Mouse (Mus musculus) CH12.LX (cell line): ENCODE data around the gene Flna.

Experiments
- CTCF ChIP-seq, 2 experiments: IDR thresholded peaks in 1 of 2; conservative IDR thresholded peaks in 1 of 2; 2 replicates each; pipeline ENCODE4 v1.5.1; 2011 to 2012; ENCODE audit warnings: low read depth in 2 of 2, low read length in 2 of 2, improper control_type of control experiment in 1 of 2, inconsistent platforms in 1 of 2, mild to moderate bottlenecking in 1 of 2, moderate library complexity in 1 of 2
- EP300 ChIP-seq: IDR thresholded peaks from 2 replicates; pipeline ENCODE4 v1.6.1; 2011; ENCODE audit warnings: low read length, improper control_type of control experiment
- MAX ChIP-seq: IDR thresholded peaks from 2 replicates; pipeline ENCODE4 v1.6.1; 2011; ENCODE audit warnings: low read length, improper control_type of control experiment
- MXI1 ChIP-seq: IDR thresholded peaks from 2 replicates; pipeline ENCODE4 v1.6.1; 2011; ENCODE audit warnings: mild to moderate bottlenecking, low read depth, low read length, improper control_type of control experiment
- POLR2A ChIP-seq: IDR thresholded peaks from 2 replicates; pipeline ENCODE4 v1.6.1; 2011; ENCODE audit warnings: low read depth, mild to moderate bottlenecking, improper control_type of control experiment, low read length
- ZMIZ1 ChIP-seq: IDR thresholded peaks from 2 replicates; pipeline ENCODE4 v1.6.1; 2012; ENCODE audit warnings: low read depth, mild to moderate bottlenecking, inconsistent platforms, low read length, improper control_type of control experiment

DNA sequence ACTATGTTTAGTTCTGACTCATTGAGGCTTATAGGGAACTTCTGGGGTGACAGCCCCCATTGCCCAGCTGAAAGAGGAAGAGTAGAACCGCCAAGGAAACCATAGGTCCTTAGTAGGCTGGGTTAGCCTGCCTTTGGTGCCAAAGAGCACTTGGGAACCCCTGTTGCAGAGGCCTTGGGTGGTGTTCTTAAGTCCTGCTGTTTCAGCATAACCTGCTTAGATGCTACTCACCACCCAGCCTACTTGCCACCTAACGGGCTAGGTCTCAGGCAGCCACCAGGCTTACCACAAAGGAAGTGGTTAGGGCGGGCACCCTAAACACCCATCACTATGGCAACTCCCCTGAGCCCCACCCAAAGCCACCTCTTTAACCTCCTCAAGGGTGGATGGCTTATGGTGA, 5.8 kb downstream of the Flna start:
- TF ChIP-seq CTCF (conservative IDR thresholded peaks at IDR 0.05 in 1 of 2, IDR thresholded peaks at IDR 0.05 in 1 of 2; ENCODE audit: low read depth in 2 of 2, low read length in 2 of 2), result no peak
- no peak for TF ChIP-seq EP300
- TF ChIP-seq MAX, result no peak
- no peak for TF ChIP-seq POLR2A
- no peak for TF ChIP-seq ZMIZ1
- no peak; the same call in 1 of the 2 replicates for TF ChIP-seq MXI1
